Comparison of ENCODE assay signal across 32 mouse cellular contexts in the genomic region with DNA sequence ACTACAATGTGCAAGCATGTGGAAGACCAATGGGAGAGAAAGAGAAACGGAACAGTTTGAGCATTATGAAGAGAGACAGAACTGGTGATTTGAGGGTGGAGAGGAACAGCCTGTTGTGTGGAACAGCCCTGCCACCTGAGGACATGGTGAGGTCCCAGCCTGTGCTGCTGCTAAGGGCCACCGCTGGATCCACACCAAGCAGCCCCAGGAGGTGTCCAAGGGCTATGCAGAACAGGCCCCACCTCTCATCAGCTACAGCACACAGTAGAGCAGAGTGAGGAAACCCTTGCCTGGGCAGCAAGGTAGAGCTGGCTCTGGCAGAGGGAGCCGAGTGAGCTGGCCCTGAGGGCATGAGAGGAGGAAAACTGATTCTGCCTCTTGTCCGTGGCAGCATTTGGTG. TPM values are rescaled to one million over a fixed set of nuclear protein-coding genes. Genes with fewer than 3 reads are reported as not detected.
DNase-seq lines count a peak whose midpoint lies in the region; ATAC-seq lines count a peak whose summit lies in the region.
"Had no signal": no experiment of that assay in that cellular context is flagged by ENCODE, and none has a peak within 500 bp of the region (broad histone marks: within the 10 kb centered on the region; RNA-seq: fewer than 3 reads in every experiment).

No protein-coding gene starts in this region.

- no peaks in the 10 kb centered on the region for H3K27me3 ChIP-seq in embryonic facial prominence, embryonic 11.5 days (ENCODE audit: control insufficient read depth, insufficient read depth, low read length)
- no peaks in the 10 kb centered on the region for H3K27me3 ChIP-seq in embryonic facial prominence, embryonic 10.5 days (replicated peaks; ENCODE audit: low read depth, poor library complexity, severe bottlenecking)
- H3K27me3 ChIP-seq in heart, embryonic 12.5 days (replicated peaks) = no peaks in the 10 kb centered on the region
- no peaks in the 10 kb centered on the region for H3K27me3 ChIP-seq in midbrain, embryonic 13.5 days
- no peaks in the 10 kb centered on the region for H3K27me3 ChIP-seq in midbrain, embryonic 16.5 days (ENCODE audit: control insufficient read depth, insufficient read depth, low read depth, low read length)
- H3K27me3 ChIP-seq: CH12.LX; embryonic facial prominence, embryonic 15.5 days; forebrain, embryonic 12.5 days; heart, embryonic 13.5 days; hindbrain, embryonic 12.5 days; hindbrain, embryonic 15.5 days; Patski had no signal

- H3K9ac ChIP-seq in embryonic facial prominence, embryonic 11.5 days (replicated peaks; ENCODE audit: low read length) = no peak overlapping the region
- H3K9ac ChIP-seq in heart, embryonic 12.5 days = no peak overlapping the region
- no peak overlapping the region for H3K9ac ChIP-seq in midbrain, embryonic 13.5 days (replicated peaks)
- no peak overlapping the region for H3K9ac ChIP-seq in midbrain, embryonic 16.5 days (ENCODE audit: low read depth, low read length)
- H3K9ac ChIP-seq: embryonic facial prominence, embryonic 15.5 days; forebrain, embryonic 12.5 days; heart, embryonic 13.5 days; hindbrain, embryonic 12.5 days; hindbrain, embryonic 15.5 days had no signal

- ATAC-seq in embryonic facial prominence, embryonic 11.5 days (replicated peaks; ENCODE audit: insufficient number of reproducible peaks, low FRiP score, low TSS enrichment, low read depth) = 0 out of 2 replicates have a peak, but pooled peaks have one; percentile 44
- 0 out of 2 replicates have a peak, but pooled peaks have one; percentile 6 for ATAC-seq in heart, embryonic 12.5 days (ENCODE audit: insufficient number of reproducible peaks, low FRiP score)
- ATAC-seq in midbrain, embryonic 13.5 days = peak; percentile 61; the same call in 1 of the 2 replicates
- no peak for ATAC-seq in midbrain, embryonic 16.5 days
- peak; percentile 12; the same call in 1 of the 2 replicates for ATAC-seq in granulocyte monocyte progenitor cell, adult 5-6 weeks (replicated peaks; ENCODE audit: poor library complexity, severe bottlenecking)
- ATAC-seq: forebrain, embryonic 16.5 days; intestine, postnatal 0 days; Patski had no signal

- DNase-seq in embryonic facial prominence, embryonic 11.5 days (ENCODE audit: low spot score) = no peak
- no peak for DNase-seq in embryonic facial prominence, embryonic 10.5 days (ENCODE audit: low spot score)
- DNase-seq in heart, adult 8-10 months (ENCODE audit: low spot score) = no peak
- no peak for DNase-seq in gastrocnemius, postnatal 4 days (ENCODE audit: low spot score in 2 of 2)
- DNase-seq: adrenal gland, postnatal 10 days; adrenal gland, postnatal 36 days; B cell, adult 2 months; cerebellum, adult 18-20 months; cerebellum, adult 9-10 months; cerebellum, postnatal 14 days; gastrocnemius, postnatal 14 days had no signal

- no peak overlapping the region for H3K4me3 ChIP-seq in embryonic facial prominence, embryonic 11.5 days (ENCODE audit: low read depth, low read length)
- no peak overlapping the region for H3K4me3 ChIP-seq in embryonic facial prominence, embryonic 10.5 days
- no peak overlapping the region for H3K4me3 ChIP-seq in heart, embryonic 12.5 days
- no peak overlapping the region for H3K4me3 ChIP-seq in midbrain, embryonic 13.5 days (replicated peaks)
- no peak overlapping the region for H3K4me3 ChIP-seq in midbrain, embryonic 16.5 days (ENCODE audit: low read depth, low read length)
- H3K4me3 ChIP-seq: embryonic facial prominence, embryonic 15.5 days; forebrain, embryonic 12.5 days; heart, embryonic 13.5 days; hindbrain, embryonic 12.5 days; hindbrain, embryonic 15.5 days had no signal

- H3K36me3 ChIP-seq in embryonic facial prominence, embryonic 11.5 days (replicated peaks; ENCODE audit: control insufficient read depth, insufficient read depth, low read depth, low read length) = no peaks in the 10 kb centered on the region
- no peaks in the 10 kb centered on the region for H3K36me3 ChIP-seq in embryonic facial prominence, embryonic 10.5 days (replicated peaks)
- H3K36me3 ChIP-seq in heart, embryonic 12.5 days = no peaks in the 10 kb centered on the region
- H3K36me3 ChIP-seq in midbrain, embryonic 13.5 days = no peaks in the 10 kb centered on the region
- no peaks in the 10 kb centered on the region for H3K36me3 ChIP-seq in midbrain, embryonic 16.5 days (ENCODE audit: control insufficient read depth, insufficient read depth, low read length)
- H3K36me3 ChIP-seq: embryonic facial prominence, embryonic 15.5 days; forebrain, embryonic 12.5 days; G1E; heart, embryonic 13.5 days; hindbrain, embryonic 12.5 days; hindbrain, embryonic 15.5 days had no signal

- no peak overlapping the region for H3K4me2 ChIP-seq in embryonic facial prominence, embryonic 11.5 days (ENCODE audit: low read depth, low read length)
- H3K4me2 ChIP-seq in heart, embryonic 12.5 days = no peak overlapping the region
- no peak overlapping the region for H3K4me2 ChIP-seq in midbrain, embryonic 13.5 days (replicated peaks)
- no peak overlapping the region for H3K4me2 ChIP-seq in midbrain, embryonic 16.5 days (ENCODE audit: low read length)
- H3K4me2 ChIP-seq: embryonic facial prominence, embryonic 15.5 days; forebrain, embryonic 12.5 days; heart, embryonic 13.5 days; hindbrain, embryonic 12.5 days; hindbrain, embryonic 15.5 days had no signal

- no peaks in the 10 kb centered on the region for H3K4me1 ChIP-seq in embryonic facial prominence, embryonic 11.5 days (ENCODE audit: control insufficient read depth, insufficient read depth, low read length)
- no peaks in the 10 kb centered on the region for H3K4me1 ChIP-seq in embryonic facial prominence, embryonic 10.5 days
- H3K4me1 ChIP-seq in heart, embryonic 12.5 days (replicated peaks) = no peaks in the 10 kb centered on the region
- H3K4me1 ChIP-seq in midbrain, embryonic 13.5 days (replicated peaks) = no peaks in the 10 kb centered on the region
- H3K4me1 ChIP-seq in midbrain, embryonic 16.5 days (ENCODE audit: control insufficient read depth, insufficient read depth, low read length) = no peaks in the 10 kb centered on the region
- H3K4me1 ChIP-seq: embryonic facial prominence, embryonic 15.5 days; forebrain, embryonic 12.5 days; heart, embryonic 13.5 days; hindbrain, embryonic 12.5 days; hindbrain, embryonic 15.5 days had no signal

- no peak overlapping the region for H3K27ac ChIP-seq in embryonic facial prominence, embryonic 11.5 days (replicated peaks; ENCODE audit: low read depth, low read length)
- H3K27ac ChIP-seq in embryonic facial prominence, embryonic 10.5 days (replicated peaks) = no peak overlapping the region
- H3K27ac ChIP-seq in heart, embryonic 12.5 days (ENCODE audit: poor library complexity, severe bottlenecking) = no peak overlapping the region
- no peak overlapping the region for H3K27ac ChIP-seq in midbrain, embryonic 13.5 days
- no peak overlapping the region for H3K27ac ChIP-seq in midbrain, embryonic 16.5 days (ENCODE audit: low read length)
- H3K27ac ChIP-seq: embryonic facial prominence, embryonic 15.5 days; forebrain, embryonic 12.5 days; heart, embryonic 13.5 days; hindbrain, embryonic 12.5 days; hindbrain, embryonic 15.5 days had no signal

- no peaks in the 10 kb centered on the region for H3K9me3 ChIP-seq in embryonic facial prominence, embryonic 11.5 days (replicated peaks; ENCODE audit: control insufficient read depth, low read length)
- H3K9me3 ChIP-seq in embryonic facial prominence, embryonic 10.5 days = no peaks in the 10 kb centered on the region
- H3K9me3 ChIP-seq in heart, embryonic 12.5 days (replicated peaks) = 0 out of 2 replicates have a peak, but pooled peaks cover 4% of the 10 kb centered on the region
- H3K9me3 ChIP-seq in midbrain, embryonic 13.5 days = no peaks in the 10 kb centered on the region
- H3K9me3 ChIP-seq in midbrain, embryonic 16.5 days (replicated peaks; ENCODE audit: control insufficient read depth, low read length, poor library complexity, severe bottlenecking) = no peaks in the 10 kb centered on the region
- H3K9me3 ChIP-seq: embryonic facial prominence, embryonic 15.5 days; forebrain, embryonic 12.5 days; G1E; hindbrain, embryonic 12.5 days; hindbrain, embryonic 15.5 days had no signal

- WGBS in embryonic facial prominence, embryonic 11.5 days = 62% methylated on average over 4 of the region's 4 CpGs
- WGBS in embryonic facial prominence, embryonic 10.5 days = 57% methylated on average over 4 of the region's 4 CpGs
- 70% methylated on average over 4 of the region's 4 CpGs for WGBS in heart, embryonic 12.5 days
- WGBS in midbrain, embryonic 13.5 days = 78% methylated on average over 4 of the region's 4 CpGs
- 72% methylated on average over 4 of the region's 4 CpGs for WGBS in midbrain, embryonic 16.5 days

RNA-seq across cellular contexts. Expression of a gene that starts 5.1 kb away (rescaled TPM):
- polyA plus RNA-seq in embryonic facial prominence, embryonic 11.5 days (2014; fragmentation: Nextera tagmentation; extraction: Ambion mirVana) = 0.20 and 0.22 TPM in 2 replicates
- 0.05 and 0.06 TPM in 2 replicates for polyA plus RNA-seq in embryonic facial prominence, embryonic 10.5 days (2016; fragmentation: Nextera tagmentation; extraction: Ambion mirVana)
- polyA plus RNA-seq in heart, embryonic 12.5 days (2016; fragmentation: Nextera tagmentation; extraction: Ambion mirVana) = not detected in 2 replicates
- under 1 TPM in 2 of 4 experiments, not detected in 2; 0.12 to 0.13 TPM for total RNA-seq in heart, adult 8-10 months (2022)
- 0.12 and 0.30 TPM in 2 replicates for polyA plus RNA-seq in midbrain, embryonic 13.5 days (2015; fragmentation: Nextera tagmentation; extraction: Ambion mirVana)
- not detected in 2 replicates for polyA plus RNA-seq in midbrain, embryonic 16.5 days (2015; fragmentation: Nextera tagmentation; extraction: Ambion mirVana)
- total RNA-seq in granulocyte monocyte progenitor cell, adult 5-6 weeks (2014; fragmentation: Nextera tagmentation) = not detected in 2 replicates
- total RNA-seq in granulocyte monocyte progenitor cell, adult 5-6 weeks (2017) = not detected in 2 replicates
- total RNA-seq in gastrocnemius, postnatal 4 days (2021) = not detected
- total RNA-seq: adrenal gland, adult 18-20 months; adrenal gland, postnatal 10 days; adrenal gland, postnatal 36 days; CH12.LX; gastrocnemius, adult 18-20 months; gastrocnemius, postnatal 14 days; hematopoietic stem cell, adult 5-6 weeks had no signal
- polyA plus RNA-seq: forebrain, embryonic 12.5 days; forebrain, embryonic 16.5 days; G1E; gonadal fat pad, adult 2 months; heart, embryonic 13.5 days; heart, embryonic 16.5 days; hindbrain, embryonic 15.5 days; intestine, postnatal 0 days; Patski had no signal

RNA-seq across cellular contexts. Expression of a gene that starts 38.2 kb away (rescaled TPM):
- polyA plus RNA-seq in embryonic facial prominence, embryonic 11.5 days (2014; fragmentation: Nextera tagmentation; extraction: Ambion mirVana) = not detected in 2 replicates
- polyA plus RNA-seq in embryonic facial prominence, embryonic 10.5 days (2016; fragmentation: Nextera tagmentation; extraction: Ambion mirVana) = not detected in 2 replicates
- polyA plus RNA-seq in heart, embryonic 12.5 days (2016; fragmentation: Nextera tagmentation; extraction: Ambion mirVana) = not detected in 2 replicates
- total RNA-seq in heart, adult 8-10 months (2022) = not detected
- not detected in 2 replicates for polyA plus RNA-seq in midbrain, embryonic 13.5 days (2015; fragmentation: Nextera tagmentation; extraction: Ambion mirVana)
- polyA plus RNA-seq in midbrain, embryonic 16.5 days (2015; fragmentation: Nextera tagmentation; extraction: Ambion mirVana) = not detected in 2 replicates
- total RNA-seq in granulocyte monocyte progenitor cell, adult 5-6 weeks (2014; fragmentation: Nextera tagmentation) = not detected in 2 replicates
- total RNA-seq in granulocyte monocyte progenitor cell, adult 5-6 weeks (2017) = not detected in 2 replicates
- total RNA-seq in gastrocnemius, postnatal 4 days (2021) = not detected
- total RNA-seq: adrenal gland, adult 18-20 months; adrenal gland, postnatal 10 days; adrenal gland, postnatal 36 days; CH12.LX; gastrocnemius, adult 18-20 months; gastrocnemius, postnatal 14 days; heart, postnatal 25 days; hematopoietic stem cell, adult 5-6 weeks had no signal
- polyA plus RNA-seq: embryonic facial prominence, embryonic 15.5 days; forebrain, embryonic 12.5 days; forebrain, embryonic 16.5 days; G1E; gonadal fat pad, adult 2 months; heart, embryonic 13.5 days; heart, embryonic 16.5 days; hindbrain, embryonic 12.5 days; hindbrain, embryonic 15.5 days; intestine, embryonic 14.5 days; intestine, postnatal 0 days had no signal

RNA-seq across cellular contexts. Expression of a gene that starts 52.9 kb away (rescaled TPM):
- not detected in 2 replicates for polyA plus RNA-seq in embryonic facial prominence, embryonic 11.5 days (2014; fragmentation: Nextera tagmentation; extraction: Ambion mirVana)
- not detected in 2 replicates for polyA plus RNA-seq in embryonic facial prominence, embryonic 10.5 days (2016; fragmentation: Nextera tagmentation; extraction: Ambion mirVana)
- not detected in 2 replicates for polyA plus RNA-seq in heart, embryonic 12.5 days (2016; fragmentation: Nextera tagmentation; extraction: Ambion mirVana)
- total RNA-seq in heart, adult 8-10 months (2022) = not detected
- not detected in 2 replicates for polyA plus RNA-seq in midbrain, embryonic 13.5 days (2015; fragmentation: Nextera tagmentation; extraction: Ambion mirVana)
- polyA plus RNA-seq in midbrain, embryonic 16.5 days (2015; fragmentation: Nextera tagmentation; extraction: Ambion mirVana) = not detected in 2 replicates
- not detected in 2 replicates for total RNA-seq in granulocyte monocyte progenitor cell, adult 5-6 weeks (2014; fragmentation: Nextera tagmentation)
- not detected in 2 replicates for total RNA-seq in granulocyte monocyte progenitor cell, adult 5-6 weeks (2017)
- total RNA-seq in gastrocnemius, postnatal 4 days (2021) = not detected
- total RNA-seq: adrenal gland, adult 18-20 months; adrenal gland, postnatal 10 days; adrenal gland, postnatal 36 days; CH12.LX; gastrocnemius, adult 18-20 months; gastrocnemius, postnatal 14 days; heart, postnatal 25 days; hematopoietic stem cell, adult 5-6 weeks had no signal
- polyA plus RNA-seq: forebrain, embryonic 12.5 days; forebrain, embryonic 16.5 days; G1E; gonadal fat pad, adult 2 months; heart, embryonic 13.5 days; heart, embryonic 16.5 days; hindbrain, embryonic 12.5 days; hindbrain, embryonic 15.5 days; intestine, embryonic 14.5 days; intestine, postnatal 0 days; Patski had no signal
